Mouse (Mus musculus) erythroblast, embryonic 14.5 days (primary cell): ENCODE results near the gene Ptpru. TPM values are rescaled to one million over a fixed set of nuclear protein-coding genes. Genes with fewer than 3 reads are reported as not detected.

Experiments
- H3K27me3 ChIP-seq: 2 replicates; pipeline ENCODE4 v1.6.1; 2012; ENCODE audit warnings: inconsistent platforms; ENCODE audit not compliant: control insufficient read depth
- H3K36me3 ChIP-seq: 2 replicates; pipeline ENCODE4 v1.6.1; 2012; ENCODE audit warnings: mild to moderate bottlenecking, inconsistent platforms; ENCODE audit not compliant: control insufficient read depth
- H3K4me1 ChIP-seq: 2 replicates; pipeline ENCODE4 v1.6.1; 2012; ENCODE audit warnings: inconsistent platforms; ENCODE audit not compliant: control insufficient read depth
- H3K4me3 ChIP-seq: replicated peaks from 2 replicates; pipeline ENCODE3; 2012; ENCODE audit warnings: moderate library complexity, mild to moderate bottlenecking, inconsistent platforms
- H3K9me3 ChIP-seq: 2 replicates; pipeline ENCODE4 v1.6.1; 2012; ENCODE audit warnings: low read length, inconsistent platforms, mixed read lengths; ENCODE audit not compliant: control insufficient read depth
- GATA1 ChIP-seq: IDR thresholded peaks from 2 replicates; pipeline ENCODE4 v1.6.1; 2012; ENCODE audit warnings: low read length, inconsistent platforms, mixed read lengths
- TAL1 ChIP-seq: IDR thresholded peaks from 3 replicates; pipeline ENCODE4 v1.6.1; 2012; ENCODE audit warnings: low read length, inconsistent platforms, mixed read lengths
- polyA plus RNA-seq: library from polyadenylated mRNA; stranded (reverse); fragments of >175 nt; gene quantifications from 2 replicates; pipeline ENCODE4 v1.2.3, GENCODE M21; 2012

The Ptpru gene
- polyA plus RNA-seq, 1 experiment: 0.55 TPM

DNA sequence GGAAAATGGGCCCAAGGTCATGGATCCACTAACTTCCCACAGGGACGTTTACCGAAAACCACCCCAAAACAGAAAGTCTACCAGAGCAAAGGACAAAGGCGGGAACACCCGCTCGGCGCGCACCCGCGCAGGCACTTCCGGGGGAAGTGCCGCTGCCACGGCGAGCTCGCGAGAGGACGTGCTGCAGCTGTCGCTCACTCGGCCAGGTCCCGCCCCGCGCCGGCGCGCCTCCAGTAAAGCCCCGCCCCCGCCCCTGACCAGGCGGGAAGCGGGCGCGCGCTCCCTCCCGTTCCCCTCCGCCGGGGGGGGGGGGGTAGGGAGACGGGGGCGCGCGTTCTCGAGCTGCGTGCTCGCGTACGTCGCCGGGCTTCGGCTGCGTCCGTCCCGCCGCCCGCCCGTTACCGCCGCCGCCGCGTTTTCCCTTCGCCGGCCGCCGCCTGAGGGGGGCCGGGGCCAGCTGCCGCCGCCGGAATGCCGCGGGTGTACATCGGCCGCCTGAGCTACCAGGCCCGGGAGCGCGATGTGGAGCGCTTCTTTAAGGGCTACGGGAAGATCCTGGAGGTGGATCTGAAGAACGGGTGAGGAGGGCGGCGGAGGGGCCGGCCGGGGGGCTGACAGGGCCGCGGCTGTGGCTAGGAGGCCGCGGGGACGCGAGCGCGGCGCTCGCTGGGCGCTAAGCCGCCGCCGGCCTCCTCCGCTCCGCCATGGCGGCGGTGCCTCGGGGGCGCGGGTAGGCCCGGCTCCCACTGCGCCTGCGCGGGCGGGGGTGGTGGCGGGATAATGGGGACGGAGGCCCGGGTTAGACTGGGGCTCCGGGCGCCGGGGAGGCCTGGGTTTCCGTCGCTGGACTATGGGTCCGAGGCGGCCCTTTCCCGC lies 35.4 kb upstream of the Ptpru start, which contains the start of gene Srsf4:
Srsf4 (plus strand) TSS at position 325 of the 876 bp plus-strand sequence.
- H3K4me1 ChIP-seq: peaks cover 65% of the 10 kb centered on the region
- TF ChIP-seq GATA1: no peak
- TF ChIP-seq TAL1: no peak
- no peaks in the 10 kb centered on the region for H3K27me3 ChIP-seq
- peak within 1 kb of the TSS; percentile 99 for H3K4me3 ChIP-seq
- H3K36me3 ChIP-seq: peaks cover 51% of the 10 kb centered on the region
- H3K9me3 ChIP-seq: no peaks in the 10 kb centered on the region

DNA sequence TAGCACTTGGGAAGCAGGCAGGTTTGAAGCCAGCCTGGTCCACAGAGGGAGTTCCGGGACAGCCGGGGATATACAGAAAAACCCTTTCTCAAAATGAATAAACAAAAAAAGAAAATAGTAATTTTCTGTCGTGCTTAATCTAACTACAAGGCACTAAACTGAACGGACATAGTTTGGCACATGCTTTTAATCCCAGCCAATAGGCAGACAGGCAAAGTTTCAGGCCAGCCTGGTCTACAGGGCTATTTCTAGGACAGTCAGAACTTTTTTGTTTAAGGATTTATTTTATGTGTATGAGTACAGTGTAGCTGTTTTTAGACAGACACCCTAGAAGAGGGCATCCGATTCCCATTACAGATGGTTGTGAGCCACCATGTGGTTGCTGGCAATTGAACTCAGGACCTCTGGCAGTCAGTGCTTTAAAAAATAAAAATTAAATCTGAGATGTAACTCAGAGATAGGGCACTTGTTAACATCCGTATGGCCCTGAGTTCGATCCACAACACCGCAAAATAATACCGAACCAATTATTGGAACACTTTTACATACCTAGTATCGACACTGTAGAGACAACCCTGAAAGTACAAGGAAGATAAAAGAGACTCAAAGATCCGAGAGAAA lies 34.7 kb upstream of the Ptpru start:
- Histone ChIP-seq H3K9me3 (no peaks in the 10 kb centered on the region), H3K36me3 (peaks cover 51% of the 10 kb centered on the region), H3K4me1 (peaks cover 68% of the 10 kb centered on the region), H3K27me3 (no peaks in the 10 kb centered on the region), H3K4me3 (peak overlapping the region; percentile 99)
- TF ChIP-seq GATA1: no peak
- no peak for TF ChIP-seq TAL1

- TF ChIP-seq GATA1 (no peak), TAL1 (no peak)
- peaks cover 84% of the 10 kb centered on the region for H3K36me3 ChIP-seq
Observed at GRCm38 (mm10) chr4:131861341-131861739, 23.3 kb upstream of the Ptpru start.

DNA sequence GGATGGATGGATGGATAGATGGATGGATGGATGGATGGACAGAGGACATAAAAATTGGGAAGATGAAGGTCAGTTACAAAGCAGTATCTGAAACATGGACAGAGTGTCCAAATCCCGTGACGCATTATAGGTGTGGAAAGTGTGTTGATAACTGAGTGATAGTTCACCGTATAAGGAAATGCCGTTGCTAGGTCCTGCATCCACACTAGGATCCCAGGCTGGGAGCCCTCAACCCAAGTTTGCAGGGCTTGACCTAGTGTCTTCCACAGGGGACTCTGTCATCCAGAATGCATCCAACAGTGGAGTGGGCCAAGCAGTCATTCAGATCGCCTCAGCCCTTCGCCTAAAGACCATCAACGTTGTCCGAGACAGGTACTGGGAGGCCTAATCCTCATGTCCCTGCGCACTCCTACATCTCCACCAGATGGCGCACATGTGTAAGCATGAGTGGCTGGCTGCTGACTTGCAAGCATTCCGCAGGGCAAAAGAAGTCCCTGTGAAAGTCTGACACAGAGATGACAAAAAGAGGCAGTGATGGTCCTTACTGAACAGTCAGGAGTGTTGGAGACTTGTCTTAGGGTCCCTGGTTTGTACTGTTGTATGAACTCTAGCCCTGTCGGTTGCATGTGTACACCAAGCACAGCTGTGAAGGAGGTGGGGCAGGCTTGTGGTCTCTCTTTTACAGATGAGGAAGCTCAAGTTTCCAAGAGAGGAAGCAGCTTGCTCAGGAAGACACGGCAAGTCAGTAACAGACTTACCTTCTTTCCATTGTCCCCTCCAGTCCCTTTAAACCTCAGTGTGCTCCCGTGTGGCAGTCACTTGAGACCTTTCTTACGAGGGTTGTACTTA lies 22.6 kb upstream of the Ptpru start:
- H3K9me3 ChIP-seq: no peaks in the 10 kb centered on the region
- H3K4me1 ChIP-seq: peaks cover 6% of the 10 kb centered on the region
- no peak overlapping the region for H3K4me3 ChIP-seq
- TF ChIP-seq TAL1: no peak
- no peak for TF ChIP-seq GATA1
- peaks cover 81% of the 10 kb centered on the region for H3K36me3 ChIP-seq
- H3K27me3 ChIP-seq: no peaks in the 10 kb centered on the region

More at GRCm38 (mm10) chr4:131861341-131861739, 23.3 kb upstream of the Ptpru start:
- Histone ChIP-seq H3K9me3 (no peaks in the 10 kb centered on the region), H3K4me3 (no peak overlapping the region), H3K4me1 (peaks cover 6% of the 10 kb centered on the region), H3K27me3 (no peaks in the 10 kb centered on the region)

GRCm38 (mm10) chr4:131854950-131855349 lies 16.9 kb upstream of the Ptpru start:
- H3K36me3 ChIP-seq: peaks cover 39% of the 10 kb centered on the region
- H3K27me3 ChIP-seq: no peaks in the 10 kb centered on the region
- TF ChIP-seq TAL1 (no peak), GATA1 (no peak)

GRCm38 (mm10) chr4:131849986-131850638 lies 12.0 kb upstream of the Ptpru start:
- Histone ChIP-seq H3K36me3 (peaks cover 32% of the 10 kb centered on the region), H3K9me3 (no peaks in the 10 kb centered on the region)
- TF ChIP-seq TAL1 (no peak), GATA1 (no peak)

More at GRCm38 (mm10) chr4:131854950-131855349, 16.9 kb upstream of the Ptpru start:
- Histone ChIP-seq H3K9me3 (no peaks in the 10 kb centered on the region), H3K4me1 (no peaks in the 10 kb centered on the region), H3K4me3 (no peak overlapping the region)

DNA sequence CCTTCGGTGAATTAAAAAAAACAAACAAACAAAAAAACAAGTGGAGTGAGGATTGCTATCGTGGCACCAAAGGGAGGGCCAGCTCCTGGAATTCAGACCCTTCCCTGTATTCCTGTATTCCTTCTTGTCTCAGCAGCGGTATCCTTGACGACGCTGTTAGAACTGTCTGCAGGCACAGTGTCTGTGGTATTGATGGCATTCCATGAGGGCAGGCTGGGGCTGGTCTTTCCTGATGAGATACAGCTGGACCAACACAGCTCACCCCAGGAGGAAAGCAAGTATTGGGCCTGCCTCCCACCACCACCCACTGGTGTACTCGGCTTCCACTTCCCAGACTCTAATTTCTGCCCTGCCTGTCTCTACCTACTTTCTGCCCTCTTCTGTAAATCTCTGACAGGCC lies 10.0 kb upstream of the Ptpru start:
- no peak for TF ChIP-seq TAL1
- TF ChIP-seq GATA1: no peak
- no peaks in the 10 kb centered on the region for H3K9me3 ChIP-seq
- H3K36me3 ChIP-seq: peaks cover 23% of the 10 kb centered on the region
- H3K27me3 ChIP-seq: no peaks in the 10 kb centered on the region
- no peak overlapping the region for H3K4me3 ChIP-seq
- H3K4me1 ChIP-seq: peaks cover 19% of the 10 kb centered on the region

More at GRCm38 (mm10) chr4:131849986-131850638, 12.0 kb upstream of the Ptpru start:
- Histone ChIP-seq H3K4me3 (no peak overlapping the region), H3K27me3 (no peaks in the 10 kb centered on the region), H3K4me1 (no peaks in the 10 kb centered on the region; the same call in 1 of the 2 replicates)

DNA sequence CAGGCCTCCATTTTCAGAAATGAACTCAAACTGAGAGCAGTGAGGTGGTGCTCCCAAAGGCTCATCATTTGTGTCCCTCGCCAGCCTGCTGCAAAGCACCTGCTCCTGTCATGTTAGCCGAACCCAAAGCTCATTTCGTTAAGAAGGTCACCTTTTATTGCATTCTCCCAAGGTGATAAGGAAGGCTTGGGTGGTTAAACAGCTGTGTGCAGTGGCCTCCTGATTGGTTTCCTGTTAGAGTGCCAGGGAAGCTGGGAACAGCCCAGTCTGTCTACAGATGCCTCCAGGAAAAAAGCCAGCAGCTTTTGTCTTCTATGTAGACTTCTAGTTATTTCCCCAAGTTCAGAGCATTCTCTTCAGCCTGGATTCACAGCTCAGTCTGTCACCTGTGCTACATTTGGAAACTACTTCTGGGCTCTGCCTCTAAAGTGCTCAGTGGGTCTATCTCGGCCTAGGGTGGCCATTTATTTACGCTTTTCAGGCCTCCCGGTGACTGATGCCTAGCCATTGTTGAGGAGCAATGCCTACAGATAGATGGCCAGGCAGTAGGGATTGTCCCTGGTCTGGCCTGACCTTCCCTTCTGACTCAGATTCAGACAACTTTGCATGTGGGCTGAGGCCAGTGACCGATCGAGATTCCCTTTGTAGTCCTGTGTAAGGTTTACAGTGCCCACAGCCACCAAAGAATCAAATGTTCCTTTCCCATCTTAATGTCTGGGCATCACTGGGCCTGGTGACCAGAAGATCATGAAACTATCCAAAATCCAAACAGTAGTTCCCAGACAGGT lies 8.1 kb upstream of the Ptpru start:
- H3K4me1 ChIP-seq: peaks cover 22% of the 10 kb centered on the region
- no peak for TF ChIP-seq GATA1
- no peak for TF ChIP-seq TAL1
- peaks cover 9% of the 10 kb centered on the region for H3K27me3 ChIP-seq
- H3K9me3 ChIP-seq: no peaks in the 10 kb centered on the region
- H3K36me3 ChIP-seq: peaks cover 21% of the 10 kb centered on the region
- no peak overlapping the region for H3K4me3 ChIP-seq
